Mouse (Mus musculus) thymus, adult 2 months (tissue): ENCODE measurements at regions not wholly inside any gene's neighbourhood (a gene's known extent, or its start where the extent isn't known, plus 50 kb on each side); places are given as distances from the start of the nearest gene placed in this dataset.

ENCODE experiments used
- DNase-seq: peaks from one replicate; pipeline ENCODE4 v3.0.0; 2021
- H3K27ac ChIP-seq: fragments of 200-500 bp; 2 replicates; pipeline ENCODE4 v1.5.1; 2012; ENCODE audit warnings: low read length, control low read depth; ENCODE audit not compliant: control insufficient read depth, insufficient read depth
- H3K27me3 ChIP-seq: fragments of 200-500 bp; 2 replicates; pipeline ENCODE4 v1.6.1; 2012; ENCODE audit warnings: mild to moderate bottlenecking, low read length, moderate library complexity, mixed read lengths; ENCODE audit not compliant: control insufficient read depth, insufficient read depth
- H3K36me3 ChIP-seq: fragments of 200-500 bp; 2 replicates; pipeline ENCODE4 v1.6.1; 2012; ENCODE audit warnings: mild to moderate bottlenecking, low read length, moderate library complexity; ENCODE audit not compliant: control insufficient read depth, insufficient read depth
- H3K4me1 ChIP-seq: fragments of 200-500 bp; replicated peaks from 2 replicates; pipeline ENCODE4 v1.6.1; 2012; ENCODE audit warnings: low read length; ENCODE audit not compliant: control insufficient read depth, insufficient read depth
- H3K4me3 ChIP-seq: fragments of 200-500 bp; 2 replicates; pipeline ENCODE4 v1.5.1; 2012; ENCODE audit warnings: mild to moderate bottlenecking, low read length, control low read depth, moderate library complexity; ENCODE audit not compliant: control insufficient read depth, insufficient read depth
- CTCF ChIP-seq: fragments of 200-500 bp; IDR thresholded peaks from 2 replicates; pipeline ENCODE4 v1.5.1; 2012; ENCODE audit warnings: mild to moderate bottlenecking, control low read depth, low read length, moderate library complexity, borderline replicate concordance; ENCODE audit not compliant: control insufficient read depth, poor library complexity, insufficient read depth; ENCODE audit errors: extremely low read depth
- POLR2A ChIP-seq: fragments of 200-500 bp; IDR thresholded peaks from 2 replicates; pipeline ENCODE4 v1.6.1; 2012; ENCODE audit warnings: mild to moderate bottlenecking, low read length, control low read depth, moderate library complexity; ENCODE audit not compliant: control insufficient read depth, poor library complexity, insufficient read depth; ENCODE audit errors: extremely low read depth
- WGBS: fragments of 180-500 bp; shearing (Covaris S2); methylation state at CpG from one replicate; pipeline ENCODE4 v1.1.7; 2018; 5-methylcytosine and 5-hydroxymethylcytosine counted together

DNA sequence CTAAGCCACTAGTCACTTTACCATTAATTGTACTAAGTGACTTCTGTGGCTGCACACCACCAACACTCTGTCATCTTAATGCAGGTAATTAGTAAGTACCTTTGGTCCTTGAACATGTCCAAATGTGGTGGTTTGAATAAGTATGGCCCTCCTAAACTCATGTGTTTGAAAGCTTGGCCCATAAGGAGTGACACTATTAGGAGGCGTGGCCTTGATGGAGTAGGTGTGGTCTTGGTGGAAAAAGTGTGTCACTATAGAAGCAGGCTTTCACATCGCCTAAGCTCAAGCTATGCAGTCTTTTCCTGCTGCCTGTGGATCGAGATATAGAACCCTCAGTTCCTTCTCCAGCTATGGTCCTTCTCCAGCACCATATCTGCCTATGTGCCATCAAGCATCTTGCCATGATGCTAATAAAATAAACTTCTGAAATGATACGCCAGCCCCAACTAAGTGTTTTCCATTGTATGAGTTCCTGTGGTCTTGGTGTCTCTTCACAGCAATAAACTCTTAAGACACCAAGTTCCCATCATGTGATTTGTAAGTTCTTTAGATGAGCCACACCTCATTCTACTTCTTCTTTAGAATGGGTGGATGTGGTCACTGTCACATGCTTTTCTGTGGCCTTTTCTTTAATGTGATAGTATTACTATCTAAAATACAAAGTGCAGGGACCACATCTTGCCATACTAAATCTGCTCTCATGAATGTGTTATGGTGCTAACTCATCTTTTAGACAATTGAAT is 71.9 kb upstream of the Rapgef5 start:
- WGBS = 86% methylated on average over 4 of the region's 4 CpGs
- H3K36me3 ChIP-seq = no peaks in the 10 kb centered on the region
- TF ChIP-seq POLR2A (no peak), CTCF (no peak)
- no peak overlapping the region for H3K27ac ChIP-seq
- no peak for DNase-seq
- peaks cover 10% of the 10 kb centered on the region for H3K4me1 ChIP-seq
- H3K4me3 ChIP-seq = no peak overlapping the region
- no peaks in the 10 kb centered on the region for H3K27me3 ChIP-seq

DNA sequence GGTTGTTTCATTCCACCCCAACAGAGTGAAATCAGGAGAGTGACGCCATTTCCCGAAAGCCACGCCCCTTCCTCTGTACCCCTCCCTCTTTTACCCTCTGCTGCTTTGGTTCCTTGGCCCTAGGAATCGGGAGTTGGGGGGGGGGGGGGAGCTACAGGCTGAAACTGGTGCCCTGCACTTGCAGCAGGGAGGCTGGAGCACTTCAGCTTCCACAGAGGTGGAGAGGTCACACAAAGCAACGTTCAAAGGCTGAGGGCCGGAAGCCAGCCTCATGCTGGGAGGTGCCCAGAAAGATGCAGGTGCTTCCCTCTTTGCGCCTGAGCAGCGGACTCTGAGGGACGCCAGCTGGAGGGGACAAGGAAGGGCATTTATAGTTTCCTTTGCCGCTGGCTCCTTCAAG is 69.1 kb upstream of the Rapgef5 start:
- no peaks in the 10 kb centered on the region for H3K27me3 ChIP-seq
- TF ChIP-seq POLR2A = 0 out of 2 replicates have a peak, but pooled peaks have one; percentile 32
- no peak for TF ChIP-seq CTCF
- DNase-seq = peak; percentile 71
- H3K27ac ChIP-seq = peak overlapping the region; percentile 49
- WGBS = 3% methylated on average over 10 of the region's 10 CpGs
- H3K4me1 ChIP-seq = peaks cover 10% of the 10 kb centered on the region
- H3K36me3 ChIP-seq = no peaks in the 10 kb centered on the region
- H3K4me3 ChIP-seq = peak overlapping the region; percentile 35

DNA sequence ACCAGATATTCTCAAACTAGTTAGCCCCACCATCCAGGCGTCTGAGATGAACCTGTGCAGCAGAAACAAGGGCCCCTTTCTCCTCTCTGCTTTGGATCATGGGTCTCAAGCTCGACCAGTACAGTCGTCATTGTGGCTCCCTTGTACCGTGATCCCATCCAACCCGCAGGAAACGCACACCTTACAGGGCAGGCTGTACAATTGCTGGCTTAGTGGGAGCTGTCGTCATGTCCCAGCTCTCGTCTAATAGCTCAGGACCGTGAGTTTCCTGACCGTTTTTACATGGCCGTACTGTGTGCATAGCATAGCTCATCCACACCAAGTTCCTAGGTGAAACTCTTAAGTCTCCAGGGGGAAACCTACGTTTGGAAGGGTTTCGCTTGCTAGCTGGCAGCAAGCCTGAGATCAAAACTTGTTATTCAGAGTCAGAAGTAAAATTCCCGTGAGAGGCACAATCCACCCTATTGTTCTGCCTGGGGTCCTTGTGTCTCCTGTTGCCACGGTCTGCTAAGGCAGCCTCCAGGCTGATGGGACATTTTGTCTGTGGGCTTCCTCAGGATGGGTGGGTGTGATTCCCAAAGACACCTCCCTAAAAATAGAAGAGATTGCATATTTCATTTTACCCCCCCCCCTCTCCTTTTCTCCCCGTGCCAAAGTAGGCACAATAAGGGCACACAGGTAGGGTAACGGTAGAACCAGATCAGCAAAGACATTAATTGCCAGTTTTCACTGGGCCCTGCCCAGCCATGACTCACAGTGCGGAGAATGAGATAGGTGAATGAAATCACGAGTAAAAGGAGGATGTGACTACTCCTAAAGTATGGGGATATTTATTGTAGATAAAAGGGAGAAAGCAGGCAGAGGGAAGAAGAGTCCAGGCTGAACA is 68.2 kb upstream of the Rapgef5 start:
- peak overlapping the region; percentile 27 for H3K27ac ChIP-seq
- TF ChIP-seq CTCF (no peak), POLR2A (no peak)
- no peaks in the 10 kb centered on the region for H3K27me3 ChIP-seq
- peaks cover 10% of the 10 kb centered on the region for H3K4me1 ChIP-seq
- WGBS = 87% methylated on average over 19 of the region's 19 CpGs
- peak; percentile 9 for DNase-seq
- H3K4me3 ChIP-seq = no peak overlapping the region
- no peaks in the 10 kb centered on the region for H3K36me3 ChIP-seq

DNA sequence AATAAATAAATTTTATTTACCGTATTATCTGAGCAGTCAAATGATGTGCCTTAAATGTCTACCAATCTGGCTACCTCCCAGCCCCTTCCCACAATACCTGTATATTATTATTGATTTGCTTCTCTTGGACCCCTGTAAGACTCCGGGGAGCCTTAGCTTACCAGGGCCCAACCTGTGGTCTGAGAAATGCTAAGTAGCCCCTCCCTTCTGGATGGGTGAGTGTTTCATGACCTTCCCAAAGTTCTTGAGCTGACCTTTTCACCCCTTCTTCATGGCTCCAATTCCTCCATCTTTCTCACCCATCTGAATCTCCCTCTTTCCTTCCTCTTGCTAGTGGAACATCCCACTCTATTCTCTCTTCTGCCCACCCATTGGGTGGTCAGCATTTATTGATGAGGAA is 67.2 kb upstream of the Rapgef5 start:
- Histone ChIP-seq H3K4me3 (no peak overlapping the region), H3K36me3 (no peaks in the 10 kb centered on the region), H3K27ac (no peak overlapping the region), H3K27me3 (no peaks in the 10 kb centered on the region), H3K4me1 (peaks cover 10% of the 10 kb centered on the region)
- no peak for DNase-seq
- TF ChIP-seq CTCF (no peak), POLR2A (no peak)
- 97% methylated on average over 2 of the region's 2 CpGs for WGBS

DNA sequence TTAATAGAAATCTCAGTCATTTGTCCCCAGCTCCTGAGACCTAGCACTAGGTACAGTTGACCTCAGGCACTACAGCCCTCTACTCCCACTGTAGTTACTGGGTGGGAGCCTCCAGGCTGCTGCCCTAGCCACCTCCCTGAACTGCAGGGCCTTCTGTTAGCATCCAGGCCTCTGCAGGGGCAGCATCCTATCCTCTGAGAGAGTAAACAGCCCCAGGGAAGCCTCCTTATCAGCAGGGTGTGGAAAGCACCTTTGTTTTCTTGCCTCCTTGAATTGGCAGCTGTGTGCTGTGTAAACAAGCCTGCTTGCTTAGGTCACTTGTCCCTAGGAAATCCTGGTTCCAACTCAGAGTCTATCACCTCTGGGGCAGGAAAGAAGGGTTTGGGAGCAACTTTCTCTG is 66.2 kb upstream of the Rapgef5 start:
- Histone ChIP-seq H3K4me1 (peaks cover 10% of the 10 kb centered on the region), H3K4me3 (no peak overlapping the region), H3K27me3 (no peaks in the 10 kb centered on the region), H3K36me3 (no peaks in the 10 kb centered on the region), H3K27ac (no peak overlapping the region)
- TF ChIP-seq POLR2A (no peak), CTCF (no peak)
- DNase-seq = no peak

DNA sequence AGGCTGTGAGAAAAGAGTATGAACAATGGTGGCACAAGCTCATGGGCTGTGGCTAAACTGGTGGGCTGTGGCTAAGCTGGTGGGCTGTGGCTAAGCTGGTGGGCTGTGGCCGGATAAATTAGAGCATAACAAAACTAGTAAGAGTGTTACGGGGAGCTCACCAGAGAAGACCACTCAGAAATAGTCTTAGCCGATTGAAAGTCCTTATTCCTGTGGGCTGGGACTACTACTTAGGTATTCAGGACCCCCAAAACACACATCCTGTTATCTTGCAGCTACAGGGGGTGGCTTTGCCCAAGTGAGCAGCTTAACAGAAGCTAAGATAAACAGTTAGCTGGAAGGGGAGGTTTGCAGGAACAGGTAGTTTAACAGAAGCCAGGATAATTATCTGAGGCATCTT is 65.4 kb upstream of the Rapgef5 start:
- WGBS = 64% methylated on average over 3 of the region's 3 CpGs
- H3K36me3 ChIP-seq = no peaks in the 10 kb centered on the region
- no peak overlapping the region for H3K27ac ChIP-seq
- TF ChIP-seq POLR2A (no peak), CTCF (no peak)
- peaks cover 10% of the 10 kb centered on the region for H3K4me1 ChIP-seq
- DNase-seq = no peak
- no peaks in the 10 kb centered on the region for H3K27me3 ChIP-seq
- H3K4me3 ChIP-seq = no peak overlapping the region
